Mouse (Mus musculus): ENCODE results near the gene Cldn14. TPM values are rescaled to one million over a fixed set of nuclear protein-coding genes. Genes with fewer than 3 reads are reported as not detected.

Cldn14 gene
- total RNA-seq, 2 experiments from 2014 or later, result 0.20 TPM; not detected in 1

GRCm38 (mm10) chr16:93877612-93878380 lies 130.8 kb downstream of the Cldn14 start:
- intact Hi-C loops (cut with DNase I), result loop anchor here (2.0 kb wide), 1 partner anchor 41 kb away; no protein-coding TSS in a partner anchor
- no peak for DNase-seq

DNA sequence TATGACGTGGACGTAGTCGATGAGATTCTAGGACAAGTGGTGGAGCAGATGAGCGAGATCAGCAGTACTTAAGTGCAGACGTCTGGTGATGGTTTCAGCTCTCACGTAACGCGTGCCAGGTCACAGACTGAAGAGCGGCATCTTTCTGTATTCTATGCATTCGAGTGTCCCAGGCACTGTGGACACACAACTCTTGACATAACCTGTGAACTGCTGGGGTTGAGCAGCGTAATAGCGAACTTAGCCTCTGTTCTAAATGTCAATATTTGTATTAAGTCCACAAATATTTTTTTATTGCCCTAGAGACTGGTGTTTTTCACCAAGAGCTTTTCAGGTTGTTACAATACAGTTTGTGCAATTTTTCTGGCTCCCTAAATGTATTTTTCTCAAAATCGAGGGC lies 133.8 kb downstream of the Cldn14 start:
- intact Hi-C loops (cut with DNase I), result no loop called here
- DNase-seq, result no peak

Other genes starting within 250 kb of the Cldn14 start
- gene Morc3, start 176.7 kb downstream of the Cldn14 start, total RNA-seq (2021), result 10 to 100 TPM in 1 of 2 experiments, 1 to 10 TPM in 1; 7.7 to 10.3 TPM
- under 1 TPM; 0.36 to 0.57 TPM for gene Chaf1b, start 124.9 kb downstream of the Cldn14 start, total RNA-seq (2021)
- gene Sim2, start 76.1 kb upstream of the Cldn14 start, total RNA-seq (2021), result 10 to 100 TPM; 14.8 to 16.9 TPM

Measured in gastrocnemius, postnatal 36 days (tissue).